Mouse (Mus musculus): ENCODE results near the gene Olfr1028. TPM values are rescaled to one million over a fixed set of nuclear protein-coding genes. Genes with fewer than 3 reads are reported as not detected.

Olfr1028 gene
- polyA plus RNA-seq (2012; rRNA removed): not detected in 2 replicates

DNA sequence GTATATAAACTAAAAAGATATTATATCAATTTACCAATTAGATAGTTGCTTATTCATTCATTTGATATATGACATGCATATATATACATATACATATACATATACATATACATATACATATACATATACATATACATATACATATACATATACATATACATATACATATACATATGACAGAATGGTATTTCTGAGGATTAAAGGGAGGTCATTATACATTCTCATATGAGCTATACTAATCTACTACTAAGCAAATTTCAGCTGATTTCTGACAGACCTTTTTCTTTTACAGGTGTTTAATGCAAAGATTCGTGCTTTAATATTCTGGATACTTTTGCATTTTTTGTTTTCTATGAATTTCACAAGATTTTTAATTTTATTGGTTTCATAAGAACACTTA lies at the start of gene Olfr1028:
Gene Olfr1028, plus strand, starts transcription at position 301 of the 400 bp plus-strand sequence.
- no peaks in the 10 kb centered on the region for H3K4me1 ChIP-seq (ENCODE audit: control insufficient read depth, insufficient read depth, low read length)
- no peak within 1 kb of the TSS for H3K27ac ChIP-seq (ENCODE audit: control insufficient read depth, insufficient read depth, low read depth, low read length)
- no peaks in the 10 kb centered on the region for H3K36me3 ChIP-seq (ENCODE audit: control insufficient read depth, insufficient read depth, low read length)
- TF ChIP-seq POLR2A (IDR thresholded peaks at IDR 0.05; ENCODE audit: control insufficient read depth, low read depth, low read length) (no peak), CTCF (IDR thresholded peaks at IDR 0.05; ENCODE audit: control insufficient read depth, insufficient read depth, insufficient replicate concordance, low read depth, low read length) (no peak)
- H3K4me3 ChIP-seq (ENCODE audit: control insufficient read depth, low read depth, low read length): no peak within 1 kb of the TSS
- no peaks in the 10 kb centered on the region for H3K27me3 ChIP-seq (ENCODE audit: control insufficient read depth, insufficient read depth, low read length)

DNA sequence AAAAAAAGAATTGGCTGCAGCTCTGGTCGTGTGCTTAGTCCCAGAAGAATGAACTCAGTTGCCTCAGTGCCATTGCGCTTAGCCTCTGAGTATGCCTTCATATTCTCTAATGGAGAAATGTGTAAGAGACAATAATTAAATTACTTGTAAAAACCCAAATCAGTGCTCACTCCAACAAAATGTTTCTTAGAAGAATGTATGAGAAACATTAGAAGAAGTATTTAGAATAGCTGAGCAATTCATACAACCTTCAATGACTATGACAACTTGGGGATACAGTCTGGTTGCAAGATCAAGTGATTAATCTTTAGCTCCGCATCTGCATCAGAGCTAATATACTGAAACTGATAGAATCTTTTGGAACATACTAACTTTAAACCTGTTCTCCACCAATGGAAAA lies 45.3 kb upstream of the Olfr1028 start, which contains the start of gene Olfr1024:
Gene Olfr1024, minus strand, starts transcription at position 101 of the 400 bp plus-strand sequence.
- H3K27ac ChIP-seq (ENCODE audit: control insufficient read depth, insufficient read depth, low read depth, low read length): no peak within 1 kb of the TSS
- H3K27me3 ChIP-seq (ENCODE audit: control insufficient read depth, insufficient read depth, low read length): no peaks in the 10 kb centered on the region
- H3K4me1 ChIP-seq (ENCODE audit: control insufficient read depth, insufficient read depth, low read length): no peaks in the 10 kb centered on the region
- TF ChIP-seq CTCF (IDR thresholded peaks at IDR 0.05; ENCODE audit: control insufficient read depth, insufficient read depth, insufficient replicate concordance, low read depth, low read length) (no peak), POLR2A (IDR thresholded peaks at IDR 0.05; ENCODE audit: control insufficient read depth, low read depth, low read length) (no peak)
- H3K36me3 ChIP-seq (ENCODE audit: control insufficient read depth, insufficient read depth, low read length): no peaks in the 10 kb centered on the region
- no peak within 1 kb of the TSS for H3K4me3 ChIP-seq (ENCODE audit: control insufficient read depth, low read depth, low read length)

DNA sequence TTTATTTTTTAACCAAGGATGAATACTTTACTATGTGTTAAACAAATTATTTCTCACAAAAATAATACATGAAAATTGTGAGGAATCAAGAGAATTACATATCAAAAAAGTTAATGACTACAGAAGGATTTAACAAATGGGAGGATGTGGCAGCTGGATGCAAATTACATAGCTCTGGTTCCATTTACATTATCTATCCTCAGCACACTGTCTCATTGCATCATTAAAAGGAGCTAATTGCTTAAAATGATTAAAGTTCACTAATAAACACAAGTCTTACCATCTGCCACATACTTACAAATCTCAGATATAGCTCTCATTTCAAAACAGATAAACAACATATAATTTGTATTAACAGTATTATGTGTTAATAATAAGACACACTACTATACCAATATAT lies 37.0 kb upstream of the Olfr1028 start:
- H3K4me1 ChIP-seq (ENCODE audit: control insufficient read depth, insufficient read depth, low read length): no peaks in the 10 kb centered on the region
- H3K27ac ChIP-seq (ENCODE audit: control insufficient read depth, insufficient read depth, low read depth, low read length): no peak overlapping the region
- no peaks in the 10 kb centered on the region for H3K27me3 ChIP-seq (ENCODE audit: control insufficient read depth, insufficient read depth, low read length)
- H3K36me3 ChIP-seq (ENCODE audit: control insufficient read depth, insufficient read depth, low read length): no peaks in the 10 kb centered on the region
- H3K4me3 ChIP-seq (ENCODE audit: control insufficient read depth, low read depth, low read length): no peak overlapping the region
- no peak for TF ChIP-seq POLR2A (IDR thresholded peaks at IDR 0.05; ENCODE audit: control insufficient read depth, low read depth, low read length)
- TF ChIP-seq CTCF (IDR thresholded peaks at IDR 0.05; ENCODE audit: control insufficient read depth, insufficient read depth, insufficient replicate concordance, low read depth, low read length): no peak

DNA sequence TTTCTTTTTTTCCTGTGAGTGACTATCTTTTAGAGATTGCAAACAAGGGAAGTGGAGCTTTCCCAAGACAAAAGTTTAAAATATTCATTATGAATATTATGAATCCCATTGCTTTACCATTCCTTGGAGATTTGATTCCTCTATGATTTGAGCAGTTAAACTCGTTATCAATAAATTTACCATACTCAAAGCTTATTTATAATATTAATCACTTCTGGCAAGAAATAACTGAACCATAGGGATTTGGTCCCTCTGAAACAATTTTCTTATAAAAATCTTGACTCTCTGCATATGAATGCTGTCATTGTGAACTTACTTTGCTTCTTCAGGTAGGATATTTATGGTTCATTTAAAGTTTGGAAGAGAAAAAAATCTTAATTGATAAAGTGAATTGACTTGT lies 35.3 kb upstream of the Olfr1028 start, which contains the start of gene Olfr1025-ps1:
Gene Olfr1025-ps1, plus strand, starts transcription at position 301 of the 400 bp plus-strand sequence.
- Histone ChIP-seq H3K27ac (ENCODE audit: control insufficient read depth, insufficient read depth, low read depth, low read length) (no peak within 1 kb of the TSS), H3K4me1 (ENCODE audit: control insufficient read depth, insufficient read depth, low read length) (no peaks in the 10 kb centered on the region), H3K4me3 (ENCODE audit: control insufficient read depth, low read depth, low read length) (no peak within 1 kb of the TSS), H3K27me3 (ENCODE audit: control insufficient read depth, insufficient read depth, low read length) (no peaks in the 10 kb centered on the region), H3K36me3 (ENCODE audit: control insufficient read depth, insufficient read depth, low read length) (no peaks in the 10 kb centered on the region)
- TF ChIP-seq CTCF (IDR thresholded peaks at IDR 0.05; ENCODE audit: control insufficient read depth, insufficient read depth, insufficient replicate concordance, low read depth, low read length) (no peak), POLR2A (IDR thresholded peaks at IDR 0.05; ENCODE audit: control insufficient read depth, low read depth, low read length) (no peak)

DNA sequence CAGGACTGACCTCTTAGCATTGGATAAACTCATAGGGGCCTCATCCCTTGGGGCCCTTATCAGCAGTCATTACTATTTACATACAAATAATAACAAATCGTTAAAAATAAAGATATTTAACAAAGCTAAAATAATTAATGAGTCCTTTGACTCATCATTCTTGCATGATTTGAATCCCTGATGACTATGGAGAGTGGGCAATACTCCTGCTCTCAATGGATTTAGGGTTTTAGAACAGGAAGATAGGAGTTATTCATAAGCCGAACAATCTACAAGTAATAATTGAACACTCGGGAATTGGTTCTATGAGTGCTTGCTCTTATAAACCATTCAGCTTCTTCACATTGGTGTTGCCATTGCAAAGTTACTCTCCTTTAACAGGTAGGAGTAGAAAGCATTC lies 29.0 kb upstream of the Olfr1028 start, which contains the start of gene Olfr1026:
Gene Olfr1026, plus strand, starts transcription at position 301 of the 400 bp plus-strand sequence.
- TF ChIP-seq CTCF (IDR thresholded peaks at IDR 0.05; ENCODE audit: control insufficient read depth, insufficient read depth, insufficient replicate concordance, low read depth, low read length) (no peak), POLR2A (IDR thresholded peaks at IDR 0.05; ENCODE audit: control insufficient read depth, low read depth, low read length) (no peak)
- no peak within 1 kb of the TSS for H3K27ac ChIP-seq (ENCODE audit: control insufficient read depth, insufficient read depth, low read depth, low read length)
- H3K36me3 ChIP-seq (ENCODE audit: control insufficient read depth, insufficient read depth, low read length): no peaks in the 10 kb centered on the region
- H3K4me3 ChIP-seq (ENCODE audit: control insufficient read depth, low read depth, low read length): no peak within 1 kb of the TSS
- H3K4me1 ChIP-seq (ENCODE audit: control insufficient read depth, insufficient read depth, low read length): no peaks in the 10 kb centered on the region
- no peaks in the 10 kb centered on the region for H3K27me3 ChIP-seq (ENCODE audit: control insufficient read depth, insufficient read depth, low read length)

DNA sequence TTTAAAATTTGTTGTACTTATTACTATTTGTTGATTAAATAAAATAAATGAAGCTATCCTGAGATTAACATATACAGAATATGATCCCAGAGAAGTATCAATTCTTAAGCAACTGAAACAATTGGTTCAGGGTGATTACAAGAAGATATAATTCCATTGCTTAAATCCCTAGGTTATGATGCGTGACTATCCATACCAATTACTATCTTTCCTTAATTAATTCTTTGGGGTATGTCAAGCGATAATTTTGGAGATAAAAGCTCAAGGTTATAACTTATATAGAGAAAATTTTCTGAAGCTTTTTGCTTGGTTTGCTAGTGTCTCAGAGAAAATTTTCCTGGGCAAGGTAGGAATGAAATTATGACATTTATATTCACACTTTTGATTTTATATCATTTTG lies 23.4 kb downstream of the Olfr1028 start, which contains the start of gene Olfr1029:
Gene Olfr1029, plus strand, starts transcription at position 301 of the 400 bp plus-strand sequence.
- Histone ChIP-seq H3K4me1 (ENCODE audit: control insufficient read depth, insufficient read depth, low read length) (no peaks in the 10 kb centered on the region), H3K36me3 (ENCODE audit: control insufficient read depth, insufficient read depth, low read length) (no peaks in the 10 kb centered on the region), H3K27me3 (ENCODE audit: control insufficient read depth, insufficient read depth, low read length) (no peaks in the 10 kb centered on the region), H3K4me3 (ENCODE audit: control insufficient read depth, low read depth, low read length) (no peak within 1 kb of the TSS), H3K27ac (ENCODE audit: control insufficient read depth, insufficient read depth, low read depth, low read length) (no peak within 1 kb of the TSS)
- no peak for TF ChIP-seq POLR2A (IDR thresholded peaks at IDR 0.05; ENCODE audit: control insufficient read depth, low read depth, low read length)
- TF ChIP-seq CTCF (IDR thresholded peaks at IDR 0.05; ENCODE audit: control insufficient read depth, insufficient read depth, insufficient replicate concordance, low read depth, low read length): no peak

DNA sequence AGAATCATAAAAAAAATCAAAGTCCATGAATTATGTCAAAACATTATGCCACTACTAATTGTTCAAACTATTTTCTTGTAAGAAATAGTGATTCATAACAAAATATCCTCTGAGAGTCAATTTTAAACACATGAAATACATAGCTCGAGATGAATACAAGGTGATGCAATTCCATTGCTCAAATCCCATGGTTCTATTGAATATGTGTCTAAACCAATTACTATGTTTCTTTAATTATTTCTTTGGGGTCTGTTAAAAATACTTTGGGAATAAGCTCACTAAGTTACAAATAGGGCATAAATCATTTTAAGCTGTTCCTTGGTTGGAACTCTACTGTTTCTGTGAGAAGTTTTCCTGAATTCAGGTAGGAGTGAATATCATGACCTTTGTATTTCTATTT lies 28.7 kb downstream of the Olfr1028 start, which contains the start of gene Olfr1030:
Gene Olfr1030, plus strand, starts transcription at position 301 of the 400 bp plus-strand sequence.
- Histone ChIP-seq H3K27ac (ENCODE audit: control insufficient read depth, insufficient read depth, low read depth, low read length) (no peak within 1 kb of the TSS), H3K4me1 (ENCODE audit: control insufficient read depth, insufficient read depth, low read length) (no peaks in the 10 kb centered on the region), H3K36me3 (ENCODE audit: control insufficient read depth, insufficient read depth, low read length) (no peaks in the 10 kb centered on the region), H3K4me3 (ENCODE audit: control insufficient read depth, low read depth, low read length) (no peak within 1 kb of the TSS), H3K27me3 (ENCODE audit: control insufficient read depth, insufficient read depth, low read length) (no peaks in the 10 kb centered on the region)
- TF ChIP-seq POLR2A (IDR thresholded peaks at IDR 0.05; ENCODE audit: control insufficient read depth, low read depth, low read length): no peak
- no peak for TF ChIP-seq CTCF (IDR thresholded peaks at IDR 0.05; ENCODE audit: control insufficient read depth, insufficient read depth, insufficient replicate concordance, low read depth, low read length)

Measured in testis, adult 2 months (tissue).